ENCODE assay signal across 18 mouse cellular contexts in genomic region chr5:124152734-124153133, GRCm38 (mm10).
"Had no signal": no experiment of that assay in that cellular context is flagged by ENCODE, and none has a peak within 500 bp of the region (broad histone marks: within the 10 kb centered on the region; RNA-seq: fewer than 3 reads in every experiment).

No protein-coding gene starts in this region.

- H3K27me3 ChIP-seq: limb, embryonic 13.5 days; liver, embryonic 12.5 days; liver, embryonic 15.5 days; neural tube, embryonic 12.5 days; neural tube, embryonic 15.5 days; stomach, embryonic 15.5 days had no signal

- H3K4me3 ChIP-seq: limb, embryonic 10.5 days; limb, embryonic 13.5 days; liver, embryonic 12.5 days; liver, embryonic 15.5 days; neural tube, embryonic 12.5 days; neural tube, embryonic 15.5 days; stomach, embryonic 15.5 days had no signal

- ATAC-seq: intestine, postnatal 0 days; liver, embryonic 12.5 days had no signal

- H3K27ac ChIP-seq: kidney, postnatal 0 days; limb, embryonic 10.5 days; limb, embryonic 13.5 days; liver, embryonic 12.5 days; liver, embryonic 15.5 days; neural tube, embryonic 12.5 days; neural tube, embryonic 15.5 days; stomach, embryonic 15.5 days had no signal

- DNase-seq: kidney, adult 2 months; kidney, postnatal 25 days; liver; midbrain, embryonic 14.5 days; retina, postnatal 1 day; right cerebral cortex, postnatal 25 days; spleen, adult 18-20 months; thymus, postnatal 25 days had no signal

- H3K4me1 ChIP-seq: limb, embryonic 10.5 days; limb, embryonic 13.5 days; liver, embryonic 12.5 days; liver, embryonic 15.5 days; neural tube, embryonic 12.5 days; neural tube, embryonic 15.5 days; stomach, embryonic 15.5 days had no signal

- H3K4me2 ChIP-seq: limb, embryonic 13.5 days; liver, embryonic 12.5 days; liver, embryonic 15.5 days; midbrain, embryonic 11.5 days; neural tube, embryonic 12.5 days; neural tube, embryonic 15.5 days; stomach, embryonic 15.5 days had no signal

- H3K9ac ChIP-seq: limb, embryonic 13.5 days; liver, embryonic 12.5 days; liver, embryonic 15.5 days; neural tube, embryonic 12.5 days; neural tube, embryonic 15.5 days; stomach, embryonic 15.5 days had no signal

- H3K36me3 ChIP-seq: limb, embryonic 10.5 days; neural tube, embryonic 12.5 days; stomach, embryonic 15.5 days had no signal

- H3K9me3 ChIP-seq: limb, embryonic 10.5 days; limb, embryonic 13.5 days; liver, embryonic 12.5 days; liver, embryonic 15.5 days; neural tube, embryonic 12.5 days; neural tube, embryonic 15.5 days; stomach, embryonic 15.5 days had no signal
